Mouse (Mus musculus) splenic B cell, adult 2 months (primary cell): ENCODE measurements at regions not wholly inside any gene's neighbourhood (a gene's known extent, or its start where the extent isn't known, plus 50 kb on each side); places are given as distances from the start of the nearest gene placed in this dataset.
A peak's percentile ranks its signal among the peaks of the same experiment; 100 is the strongest.

Experiments
- DNase-seq: peaks from one replicate; pipeline ENCODE4 v3.0.0-alpha.2; 2011; ENCODE audit warnings: low read depth, low spot score
- H3K27me3 ChIP-seq: 2 replicates; pipeline ENCODE4 v1.6.1; 2012; ENCODE audit warnings: mild to moderate bottlenecking, low read length, moderate library complexity, mixed read lengths; ENCODE audit not compliant: control insufficient read depth, poor library complexity, insufficient read depth, severe bottlenecking
- H3K36me3 ChIP-seq: 2 replicates; pipeline ENCODE4 v1.6.1; 2012; ENCODE audit warnings: mild to moderate bottlenecking, low read length, moderate library complexity, mixed read lengths; ENCODE audit not compliant: control insufficient read depth, poor library complexity, insufficient read depth, severe bottlenecking

GRCm38 (mm10) chr10:45763160-45763955 lies 185.7 kb downstream of the Hace1 start:
- DNase-seq, result no peak
- H3K36me3 ChIP-seq, result no peaks in the 10 kb centered on the region
- no peaks in the 10 kb centered on the region for H3K27me3 ChIP-seq

- Histone ChIP-seq H3K27me3 (no peaks in the 10 kb centered on the region), H3K36me3 (no peaks in the 10 kb centered on the region)
- DNase-seq, result no peak
Observed at GRCm38 (mm10) chr10:45779720-45780119, 202.1 kb downstream of the Hace1 start.

- Histone ChIP-seq H3K27me3 (no peaks in the 10 kb centered on the region), H3K36me3 (no peaks in the 10 kb centered on the region)
- DNase-seq, result no peak
Observed at GRCm38 (mm10) chr10:45783026-45783425, 205.4 kb downstream of the Hace1 start.

GRCm38 (mm10) chr10:45783461-45784149 lies 206.0 kb downstream of the Hace1 start:
- no peaks in the 10 kb centered on the region for H3K36me3 ChIP-seq
- no peaks in the 10 kb centered on the region for H3K27me3 ChIP-seq
- no peak for DNase-seq

- DNase-seq, result no peak
- Histone ChIP-seq H3K27me3 (no peaks in the 10 kb centered on the region), H3K36me3 (no peaks in the 10 kb centered on the region)
Observed at GRCm38 (mm10) chr10:45784150-45784479, 206.5 kb downstream of the Hace1 start.

GRCm38 (mm10) chr10:45784575-45784974 lies 206.9 kb downstream of the Hace1 start:
- no peaks in the 10 kb centered on the region for H3K27me3 ChIP-seq
- H3K36me3 ChIP-seq, result no peaks in the 10 kb centered on the region
- no peak for DNase-seq

GRCm38 (mm10) chr10:45788356-45788755 lies 210.7 kb downstream of the Hace1 start:
- Histone ChIP-seq H3K36me3 (no peaks in the 10 kb centered on the region), H3K27me3 (no peaks in the 10 kb centered on the region; the same call in 1 of the 2 replicates)
- no peak for DNase-seq

GRCm38 (mm10) chr10:45795582-45795981 lies 218.0 kb downstream of the Hace1 start:
- Histone ChIP-seq H3K36me3 (no peaks in the 10 kb centered on the region), H3K27me3 (no peaks in the 10 kb centered on the region; the same call in 1 of the 2 replicates)
- no peak for DNase-seq

GRCm38 (mm10) chr10:45800070-45800851 lies 222.6 kb downstream of the Hace1 start:
- Histone ChIP-seq H3K27me3 (no peaks in the 10 kb centered on the region), H3K36me3 (no peaks in the 10 kb centered on the region)
- DNase-seq, result peak; percentile 54

GRCm38 (mm10) chr10:45801463-45801862 lies 223.8 kb downstream of the Hace1 start:
- Histone ChIP-seq H3K27me3 (no peaks in the 10 kb centered on the region), H3K36me3 (no peaks in the 10 kb centered on the region)
- DNase-seq, result no peak

GRCm38 (mm10) chr10:45806984-45807827 lies 229.6 kb downstream of the Hace1 start:
- no peak for DNase-seq
- no peaks in the 10 kb centered on the region for H3K27me3 ChIP-seq

GRCm38 (mm10) chr10:45811882-45812281 lies 234.3 kb downstream of the Hace1 start:
- no peaks in the 10 kb centered on the region for H3K27me3 ChIP-seq
- no peaks in the 10 kb centered on the region for H3K36me3 ChIP-seq
- DNase-seq, result peak; percentile 70

More at GRCm38 (mm10) chr10:45806984-45807827, 229.6 kb downstream of the Hace1 start:
- no peaks in the 10 kb centered on the region for H3K36me3 ChIP-seq

GRCm38 (mm10) chr10:45813804-45814203 lies 236.2 kb downstream of the Hace1 start:
- H3K36me3 ChIP-seq, result no peaks in the 10 kb centered on the region
- no peaks in the 10 kb centered on the region for H3K27me3 ChIP-seq
- DNase-seq, result no peak

GRCm38 (mm10) chr10:45816679-45817078 lies 239.1 kb downstream of the Hace1 start:
- no peak for DNase-seq
- no peaks in the 10 kb centered on the region for H3K27me3 ChIP-seq
- H3K36me3 ChIP-seq, result no peaks in the 10 kb centered on the region
